Mouse (Mus musculus) MEL (cell line): ENCODE data around the gene Slc12a8. TPM values are rescaled to one million over a fixed set of nuclear protein-coding genes. Genes with fewer than 3 reads are reported as not detected.

ENCODE experiments used
- DNase-seq: peaks from one replicate; pipeline ENCODE4 v3.0.0; 2011; ENCODE audit warnings: low read depth, low spot score
- H3K27ac ChIP-seq: 2 replicates; pipeline ENCODE4 v1.5.1; 2012; ENCODE audit warnings: low read depth, mild to moderate bottlenecking, control low read depth, low read length, moderate library complexity; ENCODE audit not compliant: control insufficient read depth
- H3K27me3 ChIP-seq, 2 experiments: fragments of 150-350 bp in 1 of 2; sonication (generic) in 1 of 2; 2 replicates each; pipeline ENCODE4 v1.6.1; 2012; ENCODE audit warnings: low read length in 2 of 2, mild to moderate bottlenecking in 2 of 2, improper control_type of control experiment in 1 of 2, moderate library complexity in 1 of 2; ENCODE audit not compliant: insufficient read depth in 2 of 2, control insufficient read depth in 1 of 2
- H3K36me3 ChIP-seq, 2 experiments: 2 replicates each; pipeline ENCODE4 v1.6.1; 2012 to 2014; ENCODE audit warnings: low read length in 2 of 2, improper control_type of control experiment in 1 of 2, inconsistent platforms in 1 of 2, mild to moderate bottlenecking in 1 of 2; ENCODE audit not compliant: insufficient read depth in 2 of 2, control insufficient read depth in 1 of 2
- H3K4me1 ChIP-seq, 2 experiments: fragments of 150-350 bp in 1 of 2; sonication (generic) in 1 of 2; 2 replicates each; pipeline ENCODE4 v1.6.1; 2012; ENCODE audit warnings: low read length in 2 of 2, improper control_type of control experiment in 1 of 2, mild to moderate bottlenecking in 1 of 2; ENCODE audit not compliant: insufficient read depth in 2 of 2, control insufficient read depth in 1 of 2
- H3K4me3 ChIP-seq, 2 experiments: fragments of 150-350 bp in 1 of 2; sonication (generic) in 1 of 2; 2 replicates each; pipeline ENCODE4 v1.5.1; 2012; ENCODE audit warnings: low read depth in 2 of 2, low read length in 2 of 2, mild to moderate bottlenecking in 2 of 2, moderate library complexity in 2 of 2, control low read depth in 1 of 2, improper control_type of control experiment in 1 of 2; ENCODE audit not compliant: control insufficient read depth in 1 of 2, insufficient read depth in 1 of 2
- H3K79me2 ChIP-seq: 2 replicates; pipeline ENCODE4 v1.6.1; 2012; ENCODE audit warnings: mild to moderate bottlenecking, low read length, moderate library complexity; ENCODE audit not compliant: control insufficient read depth, poor library complexity, insufficient read depth
- H3K9ac ChIP-seq: 2 replicates; pipeline ENCODE4 v1.6.1; 2012; ENCODE audit warnings: low read depth, mild to moderate bottlenecking, control low read depth, low read length, moderate library complexity; ENCODE audit not compliant: control insufficient read depth, poor library complexity, severe bottlenecking
- H3K9me3 ChIP-seq: fragments of 150-350 bp; sonication (generic); replicated peaks from 2 replicates; pipeline ENCODE4 v1.6.1; 2012; ENCODE audit warnings: mild to moderate bottlenecking, low read length, improper control_type of control experiment, moderate library complexity; ENCODE audit not compliant: insufficient read depth
- BHLHE40 ChIP-seq: IDR thresholded peaks from 2 replicates; pipeline ENCODE4 v1.6.1; 2012; ENCODE audit warnings: low read depth, mild to moderate bottlenecking, inconsistent platforms, low read length, improper control_type of control experiment, borderline replicate concordance
- CHD1 ChIP-seq: IDR thresholded peaks from 2 replicates; pipeline ENCODE4 v1.6.1; 2012; ENCODE audit warnings: low read depth, mild to moderate bottlenecking, inconsistent platforms, low read length, improper control_type of control experiment
- CHD2 ChIP-seq: IDR thresholded peaks from 2 replicates; pipeline ENCODE4 v1.6.1; 2011; ENCODE audit warnings: low read length, improper control_type of control experiment
- E2F4 ChIP-seq: IDR thresholded peaks from 2 replicates; pipeline ENCODE4 v1.6.1; 2011; ENCODE audit warnings: low read depth, low read length, improper control_type of control experiment, borderline replicate concordance
- ELF1 ChIP-seq: IDR thresholded peaks from 2 replicates; pipeline ENCODE4 v1.6.1; 2014; ENCODE audit warnings: low read depth, mild to moderate bottlenecking, inconsistent platforms, low read length, improper control_type of control experiment, moderate library complexity
- EP300 ChIP-seq, 2 experiments: IDR thresholded peaks; 2 replicates each; pipeline ENCODE4 v1.6.1; 2011; ENCODE audit warnings: improper control_type of control experiment in 2 of 2, low read length in 2 of 2, low read depth in 1 of 2, mild to moderate bottlenecking in 1 of 2
- ETS1 ChIP-seq: IDR thresholded peaks from 2 replicates; pipeline ENCODE4 v1.6.1; 2012; ENCODE audit warnings: low read depth, mild to moderate bottlenecking, inconsistent platforms, low read length, improper control_type of control experiment, moderate library complexity
- GATA1 ChIP-seq: IDR thresholded peaks from 2 replicates; pipeline ENCODE4 v1.6.1; 2011; ENCODE audit warnings: low read depth, low read length, improper control_type of control experiment
- HCFC1 ChIP-seq: IDR thresholded peaks from 2 replicates; pipeline ENCODE4 v1.6.1; 2012; ENCODE audit warnings: low read depth, mild to moderate bottlenecking, inconsistent platforms, low read length, improper control_type of control experiment, moderate library complexity
- JUND ChIP-seq: IDR thresholded peaks from 2 replicates; pipeline ENCODE4 v1.6.1; 2011; ENCODE audit warnings: low read depth, mild to moderate bottlenecking, improper control_type of control experiment, low read length
- KAT2A ChIP-seq: conservative IDR thresholded peaks from 2 replicates; pipeline ENCODE4 v1.6.1; 2012; ENCODE audit warnings: low read depth, low read length, improper control_type of control experiment, inconsistent platforms
- MEF2A ChIP-seq: IDR thresholded peaks from 2 replicates; pipeline ENCODE4 v1.6.1; 2014; ENCODE audit warnings: low read depth, mild to moderate bottlenecking, inconsistent platforms, low read length, improper control_type of control experiment; ENCODE audit not compliant: poor library complexity, insufficient replicate concordance, severe bottlenecking; ENCODE audit errors: extremely low read depth
- MXI1 ChIP-seq: IDR thresholded peaks from 2 replicates; pipeline ENCODE4 v1.6.1; 2011; ENCODE audit warnings: mild to moderate bottlenecking, low read depth, low read length, improper control_type of control experiment
- MYB ChIP-seq: IDR thresholded peaks from 2 replicates; pipeline ENCODE4 v1.6.1; 2011; ENCODE audit warnings: mild to moderate bottlenecking, low read depth, low read length, improper control_type of control experiment
- NELFE ChIP-seq: IDR thresholded peaks from 2 replicates; pipeline ENCODE4 v1.6.1; 2011; ENCODE audit warnings: low read depth, low read length, improper control_type of control experiment
- POLR2AphosphoS2 ChIP-seq: IDR thresholded peaks from 2 replicates; pipeline ENCODE4 v1.6.1; 2011; ENCODE audit warnings: low read length, improper control_type of control experiment
- POLR2AphosphoS5 ChIP-seq: IDR thresholded peaks from 2 replicates; pipeline ENCODE4 v1.6.1; 2012; ENCODE audit warnings: low read depth, borderline replicate concordance, mild to moderate bottlenecking, inconsistent platforms, low read length, moderate library complexity, mixed read lengths
- RCOR1 ChIP-seq: IDR thresholded peaks from 2 replicates; pipeline ENCODE4 v1.6.1; 2012; ENCODE audit warnings: low read depth, mild to moderate bottlenecking, inconsistent platforms, low read length, improper control_type of control experiment
- SIN3A ChIP-seq: IDR thresholded peaks from 2 replicates; pipeline ENCODE4 v1.6.1; 2012; ENCODE audit warnings: low read length, improper control_type of control experiment, inconsistent platforms
- SMC3 ChIP-seq: IDR thresholded peaks from 2 replicates; pipeline ENCODE4 v1.6.1; 2011; ENCODE audit warnings: low read depth, low read length, improper control_type of control experiment
- TBP ChIP-seq: IDR thresholded peaks from 2 replicates; pipeline ENCODE4 v1.8.0; 2011; ENCODE audit warnings: low read depth, low read length, improper control_type of control experiment
- TCF12 ChIP-seq: IDR thresholded peaks from 2 replicates; pipeline ENCODE4 v1.6.1; 2014; ENCODE audit warnings: low read depth, mild to moderate bottlenecking, inconsistent platforms, low read length, improper control_type of control experiment, moderate library complexity
- UBTF ChIP-seq: IDR thresholded peaks from 2 replicates; pipeline ENCODE4 v1.6.1; 2012; ENCODE audit warnings: low read depth, mild to moderate bottlenecking, inconsistent platforms, low read length, improper control_type of control experiment, moderate library complexity, borderline replicate concordance; ENCODE audit not compliant: insufficient read depth
- USF2 ChIP-seq, 2 experiments: IDR thresholded peaks; 2 replicates each; pipeline ENCODE4 v1.6.1; 2011 to 2012; ENCODE audit warnings: improper control_type of control experiment in 2 of 2, low read length in 2 of 2, borderline replicate concordance in 1 of 2, inconsistent platforms in 1 of 2, low read depth in 1 of 2, mild to moderate bottlenecking in 1 of 2; ENCODE audit not compliant: insufficient read depth in 1 of 2
- ZMIZ1 ChIP-seq: IDR thresholded peaks from 2 replicates; pipeline ENCODE4 v1.6.1; 2012; ENCODE audit warnings: low read depth, mild to moderate bottlenecking, inconsistent platforms, low read length, improper control_type of control experiment, moderate library complexity
- ZNF384 ChIP-seq: IDR thresholded peaks from 2 replicates; pipeline ENCODE4 v1.6.1; 2012; ENCODE audit warnings: low read depth, mild to moderate bottlenecking, inconsistent platforms, low read length, improper control_type of control experiment
- polyA plus RNA-seq, 2 experiments: library from polyadenylated mRNA; stranded (reverse) in 1 of 2; unstranded in 1 of 2; fragments of >175 nt in 1 of 2; fragments of >200 nt in 1 of 2; gene quantifications; 2 replicates each; pipeline versions ENCODE4 v1.2.1 to v1.2.4; 2012; ENCODE audit warnings: low replicate concordance in 2 of 2, low read depth in 1 of 2; ENCODE audit not compliant: insufficient read length in 2 of 2, insufficient read depth in 1 of 2, missing spikeins in 1 of 2
- total RNA-seq: library from RNA; depleted of rRNA; stranded (reverse); fragments of 300-350 nt; gene quantifications from 2 replicates; pipeline ENCODE4 v1.2.3, GENCODE M21; 2012

The Slc12a8 gene
- total and polyA plus RNA-seq, 3 experiments: 0.29 TPM; not detected in 2

- Histone ChIP-seq H3K4me3 (no peak overlapping the region), H3K9ac (no peak overlapping the region), H3K9me3 (no peaks in the 10 kb centered on the region), H3K79me2 (no peaks in the 10 kb centered on the region), H3K27ac (no peak overlapping the region)
- no peak for DNase-seq
- TF ChIP-seq MXI1: no peak
- no peak for TF ChIP-seq TBP
- no peak for TF ChIP-seq HCFC1
- no peak for TF ChIP-seq KAT2A
- TF ChIP-seq CHD2: no peak
- TF ChIP-seq ZNF384: no peak
- TF ChIP-seq NELFE: no peak
- TF ChIP-seq POLR2AphosphoS2: no peak
- no peak for TF ChIP-seq ETS1
- TF ChIP-seq BHLHE40: no peak
- no peak for TF ChIP-seq JUND
- no peak for TF ChIP-seq EP300 (IDR thresholded peaks at IDR 0.05; ENCODE audit: low read depth in 1 of 2, low read length in 2 of 2)
- TF ChIP-seq RCOR1: no peak
- TF ChIP-seq CHD1: no peak
- TF ChIP-seq, all 39 proteins: peak for 0
- H3K4me1 ChIP-seq: no peaks in the 10 kb centered on the region
- H3K36me3 ChIP-seq: no peaks in the 10 kb centered on the region
- H3K27me3 ChIP-seq: peaks cover 2% of the 10 kb centered on the region in 2 experiments
These were observed 70.4 kb downstream of the Slc12a8 start for GRCm38 (mm10) chr16:33587283-33588127.

DNA sequence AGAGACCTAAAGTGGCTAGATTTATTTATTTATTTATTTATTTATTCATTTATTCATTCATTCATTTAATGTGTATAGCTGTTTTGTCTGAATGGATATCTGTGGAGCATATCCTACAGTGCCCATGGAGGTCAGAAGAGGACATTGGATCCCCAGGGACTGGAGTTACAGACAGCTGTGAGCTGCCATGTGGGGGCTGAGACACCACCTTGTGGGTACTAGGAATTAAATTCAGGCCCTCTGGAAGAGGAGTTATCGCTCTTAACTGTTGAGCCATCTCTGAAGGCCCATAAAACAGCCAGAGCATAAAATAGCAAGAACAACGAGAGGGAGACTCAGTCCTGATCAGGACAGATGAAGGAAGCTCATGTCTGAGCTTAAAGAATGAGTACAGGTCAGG, 71.7 kb downstream of the Slc12a8 start:
- TF ChIP-seq TCF12 (no peak), MYB (no peak), ETS1 (no peak), UBTF (no peak), ZMIZ1 (no peak), POLR2AphosphoS2 (no peak), GATA1 (no peak), E2F4 (no peak), POLR2AphosphoS5 (no peak), SMC3 (no peak), MXI1 (no peak), ELF1 (no peak), JUND (no peak), CHD2 (no peak), SIN3A (no peak), USF2 (IDR thresholded peaks at IDR 0.05; ENCODE audit: borderline replicate concordance in 1 of 2, insufficient read depth in 1 of 2, low read depth in 1 of 2, low read length in 2 of 2) (no peak), MEF2A (no peak)
- Histone ChIP-seq H3K36me3 (no peaks in the 10 kb centered on the region), H3K27ac (no peak overlapping the region), H3K79me2 (no peaks in the 10 kb centered on the region), H3K9ac (no peak overlapping the region), H3K27me3 (peaks cover 3 to 5% of the 10 kb centered on the region in 2 experiments), H3K4me3 (no peak overlapping the region), H3K9me3 (no peaks in the 10 kb centered on the region), H3K4me1 (no peaks in the 10 kb centered on the region)
- no peak for DNase-seq
